Mouse (Mus musculus) neural tube, embryonic 15.5 days (tissue): ENCODE data around the gene Dab1. TPM values are rescaled to one million over a fixed set of nuclear protein-coding genes. Genes with fewer than 3 reads are reported as not detected.

ENCODE experiments used
- ATAC-seq: fragments of 200-750 bp; cut with Nextera tagmentation; 2 replicates; pipeline ENCODE4 v1.8.0; 2017; ENCODE audit warnings: mild to moderate bottlenecking, moderate TSS enrichment, moderate library complexity; ENCODE audit not compliant: low FRiP score
- H3K27ac ChIP-seq: fragments of 300-500 bp; sonication (generic); replicated peaks from 2 replicates; pipeline ENCODE4 v1.5.1; 2015; ENCODE audit warnings: mild to moderate bottlenecking, inconsistent platforms
- H3K27me3 ChIP-seq: fragments of 300-500 bp; sonication (generic); replicated peaks from 2 replicates; pipeline ENCODE4 v1.6.1; 2015; ENCODE audit warnings: inconsistent platforms
- H3K36me3 ChIP-seq: fragments of 300-500 bp; sonication (generic); 2 replicates; pipeline ENCODE4 v1.6.1; 2015; ENCODE audit warnings: inconsistent platforms
- H3K4me1 ChIP-seq: fragments of 300-500 bp; sonication (generic); 2 replicates; pipeline ENCODE4 v1.6.1; 2015; ENCODE audit warnings: inconsistent platforms
- H3K4me2 ChIP-seq: fragments of 300-500 bp; sonication (generic); 2 replicates; pipeline ENCODE4 v1.6.1; 2015; ENCODE audit warnings: inconsistent platforms, mild to moderate bottlenecking, moderate library complexity
- H3K4me3 ChIP-seq: fragments of 300-500 bp; sonication (generic); replicated peaks from 2 replicates; pipeline ENCODE4 v1.5.1; 2015; ENCODE audit warnings: mild to moderate bottlenecking, inconsistent platforms
- H3K9ac ChIP-seq: fragments of 300-500 bp; sonication (generic); replicated peaks from 2 replicates; pipeline ENCODE4 v1.6.1; 2015; ENCODE audit warnings: mild to moderate bottlenecking, inconsistent platforms
- H3K9me3 ChIP-seq: fragments of 300-500 bp; sonication (generic); replicated peaks from 2 replicates; pipeline ENCODE4 v1.6.1; 2016; ENCODE audit warnings: inconsistent platforms
- WGBS: fragments of 180-500 bp; shearing (Covaris S2); methylation state at CpG from one replicate; pipeline ENCODE4 v1.1.7; 2015; ENCODE audit warnings: mixed read lengths; 5-methylcytosine and 5-hydroxymethylcytosine counted together
- polyA plus RNA-seq: library from polyadenylated mRNA; unstranded; fragments of >200 nt; fragmentation: Nextera tagmentation; extraction: Ambion mirVana; gene quantifications from 2 replicates; pipeline ENCODE4 v1.2.1, GENCODE M21; 2015

The Dab1 gene
- polyA plus RNA-seq, 1 experiment from 2014 or later: 57.9 TPM

DNA sequence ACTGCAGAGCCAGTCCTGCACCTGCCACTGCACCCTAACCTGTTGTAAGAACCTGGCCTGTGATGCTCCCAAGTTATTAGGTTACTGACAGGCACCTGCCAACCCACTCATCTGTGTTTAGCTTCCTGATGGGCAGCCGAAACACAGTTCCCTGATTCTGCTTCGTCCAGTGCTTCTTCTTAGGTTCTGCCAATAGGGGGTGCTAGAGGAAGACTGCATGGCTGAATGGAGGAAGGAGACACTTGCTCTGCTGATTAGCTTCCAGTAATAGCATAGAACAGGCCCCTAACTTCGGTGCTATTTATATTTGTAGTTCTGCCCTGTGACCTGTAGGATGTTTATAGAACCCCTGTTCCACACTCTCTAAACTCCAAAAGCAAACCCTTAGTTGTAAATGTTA, 83.0 kb downstream of the Dab1 start:
- 71% methylated on average over 3 of the region's 3 CpGs for WGBS
- no peak overlapping the region for H3K4me2 ChIP-seq
- no peak overlapping the region for H3K9ac ChIP-seq
- H3K9me3 ChIP-seq: no peaks in the 10 kb centered on the region
- peaks cover 16% of the 10 kb centered on the region for H3K4me1 ChIP-seq
- H3K4me3 ChIP-seq: no peak overlapping the region
- no peaks in the 10 kb centered on the region for H3K36me3 ChIP-seq
- no peaks in the 10 kb centered on the region for H3K27me3 ChIP-seq
- no peak overlapping the region for H3K27ac ChIP-seq
- no peak for ATAC-seq

DNA sequence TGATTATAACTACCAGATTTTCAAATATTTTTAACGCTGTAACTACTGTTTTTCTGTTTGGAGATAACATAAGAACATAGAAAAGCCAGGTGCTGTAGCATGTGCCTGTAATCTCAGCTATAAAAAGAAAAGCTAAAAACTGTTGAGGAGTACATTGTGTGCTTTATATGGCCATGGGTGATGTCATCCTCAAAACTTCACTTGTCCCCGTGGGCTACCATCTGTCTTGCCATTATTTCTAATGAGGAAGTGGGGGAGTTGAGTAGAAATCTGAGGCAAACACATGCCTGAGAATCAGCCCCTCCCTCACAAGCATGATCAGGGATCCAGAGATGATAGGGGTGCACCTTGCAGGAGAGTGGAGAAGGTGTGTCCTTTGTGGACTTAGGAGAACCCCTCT, 85.3 kb downstream of the Dab1 start:
- Histone ChIP-seq H3K27ac (no peak overlapping the region), H3K27me3 (no peaks in the 10 kb centered on the region), H3K9ac (no peak overlapping the region), H3K4me1 (peaks cover 11% of the 10 kb centered on the region), H3K4me3 (no peak overlapping the region), H3K36me3 (no peaks in the 10 kb centered on the region), H3K9me3 (no peaks in the 10 kb centered on the region), H3K4me2 (no peak overlapping the region)
- ATAC-seq: no peak
- WGBS: 78% methylated on average over 2 of the region's 2 CpGs

DNA sequence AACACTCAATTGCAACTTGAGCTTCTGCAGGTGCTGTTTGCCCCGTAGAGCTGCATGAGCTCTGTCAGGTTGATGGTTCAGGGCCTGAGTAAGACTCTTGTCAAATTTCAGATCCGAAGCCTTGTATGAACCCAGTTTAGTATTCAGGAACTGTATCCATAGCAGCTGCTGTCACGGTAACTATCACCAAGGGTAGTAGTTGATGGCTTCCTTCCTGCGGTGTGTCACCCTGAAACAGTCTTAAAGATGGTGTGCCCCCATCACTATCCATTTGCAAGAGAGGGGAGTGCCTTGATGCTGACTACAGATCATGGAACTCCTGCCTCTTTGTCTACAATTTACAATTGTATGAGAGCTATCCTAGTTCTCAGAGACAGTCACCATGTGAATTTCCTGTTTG, 87.3 kb downstream of the Dab1 start:
- WGBS: 76% methylated on average over 4 of the region's 4 CpGs
- no peak overlapping the region for H3K4me2 ChIP-seq
- ATAC-seq: no peak

DNA sequence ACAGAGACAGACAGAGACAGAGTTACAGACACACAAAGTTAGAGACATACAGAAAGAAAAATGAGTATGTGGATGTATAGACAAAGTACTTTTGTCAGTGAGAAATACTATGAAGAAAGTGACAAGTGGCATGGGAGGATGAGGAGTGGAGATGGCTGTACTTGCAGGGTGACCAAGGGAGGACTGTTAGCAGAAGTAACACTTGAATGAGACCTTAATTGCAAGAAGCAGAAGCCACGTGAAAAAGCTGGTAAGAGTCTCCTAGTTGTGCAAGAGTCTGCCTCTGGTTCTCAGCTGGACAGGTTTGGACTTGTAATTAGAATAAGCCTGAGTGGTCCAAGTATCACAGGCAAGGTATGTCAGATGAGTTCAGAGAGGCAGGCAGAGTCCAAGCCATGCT, 88.0 kb downstream of the Dab1 start:
- no peak for ATAC-seq
- no peak overlapping the region for H3K4me3 ChIP-seq
- H3K36me3 ChIP-seq: no peaks in the 10 kb centered on the region
- H3K4me2 ChIP-seq: no peak overlapping the region
- H3K27ac ChIP-seq: no peak overlapping the region
- H3K4me1 ChIP-seq: peaks cover 7% of the 10 kb centered on the region
- H3K9ac ChIP-seq: no peak overlapping the region
- no peaks in the 10 kb centered on the region for H3K27me3 ChIP-seq
- no peaks in the 10 kb centered on the region for H3K9me3 ChIP-seq
- 64% methylated on average over 1 of the region's 1 CpGs for WGBS

More for the DNA sequence above, 87.3 kb downstream of the Dab1 start:
- Histone ChIP-seq H3K27ac (no peak overlapping the region), H3K4me1 (peaks cover 1% of the 10 kb centered on the region; the same call in 1 of the 2 replicates), H3K4me3 (no peak overlapping the region), H3K27me3 (no peaks in the 10 kb centered on the region), H3K9me3 (no peaks in the 10 kb centered on the region), H3K36me3 (no peaks in the 10 kb centered on the region), H3K9ac (no peak overlapping the region)

DNA sequence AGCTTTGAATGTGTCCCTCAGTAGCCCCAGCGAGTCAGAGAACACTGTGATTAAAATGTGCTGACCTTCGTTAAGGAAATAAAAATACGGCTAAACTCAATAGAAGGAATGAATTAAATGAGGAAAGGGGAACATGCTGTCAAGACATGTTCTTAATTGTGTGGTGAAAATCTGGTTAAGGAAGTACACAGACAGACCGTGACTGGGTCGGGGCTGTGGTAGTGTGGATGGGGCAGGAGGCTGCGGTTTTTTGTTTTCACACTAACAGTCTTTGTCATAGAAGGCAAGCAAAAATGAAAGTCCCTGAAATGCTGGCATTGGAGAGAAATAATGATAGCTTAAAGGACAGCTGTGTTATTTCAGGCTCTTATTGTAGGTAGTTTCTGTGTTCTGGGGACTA, 92.2 kb downstream of the Dab1 start:
- WGBS: 72% methylated on average over 6 of the region's 6 CpGs
- Histone ChIP-seq H3K4me1 (peaks cover 7% of the 10 kb centered on the region), H3K4me3 (no peak overlapping the region), H3K9ac (no peak overlapping the region), H3K27ac (no peak overlapping the region), H3K36me3 (no peaks in the 10 kb centered on the region), H3K4me2 (no peak overlapping the region), H3K9me3 (no peaks in the 10 kb centered on the region), H3K27me3 (no peaks in the 10 kb centered on the region)
- ATAC-seq: no peak

DNA sequence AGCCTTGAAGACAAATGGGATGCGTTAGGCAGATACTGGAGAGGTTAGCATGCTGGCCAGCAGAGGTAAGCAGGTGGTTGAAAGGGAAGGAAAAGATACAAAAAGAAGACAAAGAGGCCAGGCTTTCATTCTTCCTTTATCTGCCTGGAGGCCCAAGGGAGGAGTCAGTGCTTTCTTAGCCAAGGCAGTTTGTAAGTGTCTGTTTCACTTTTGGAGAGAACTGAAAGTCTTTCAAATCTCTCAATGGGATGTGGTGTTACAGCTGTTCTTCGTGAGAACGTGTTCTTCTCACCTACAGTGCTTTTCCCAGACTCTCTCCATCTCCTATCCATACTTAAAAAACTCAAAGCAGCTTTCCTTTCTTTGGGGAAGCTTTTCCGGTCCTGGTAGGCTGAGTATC, 94.8 kb downstream of the Dab1 start:
- no peak for ATAC-seq
- Histone ChIP-seq H3K4me2 (no peak overlapping the region), H3K4me3 (no peak overlapping the region), H3K9ac (no peak overlapping the region), H3K27me3 (no peaks in the 10 kb centered on the region), H3K4me1 (peaks cover 7% of the 10 kb centered on the region), H3K27ac (no peak overlapping the region), H3K36me3 (no peaks in the 10 kb centered on the region), H3K9me3 (no peaks in the 10 kb centered on the region)
- 92% methylated on average over 4 of the region's 4 CpGs for WGBS

DNA sequence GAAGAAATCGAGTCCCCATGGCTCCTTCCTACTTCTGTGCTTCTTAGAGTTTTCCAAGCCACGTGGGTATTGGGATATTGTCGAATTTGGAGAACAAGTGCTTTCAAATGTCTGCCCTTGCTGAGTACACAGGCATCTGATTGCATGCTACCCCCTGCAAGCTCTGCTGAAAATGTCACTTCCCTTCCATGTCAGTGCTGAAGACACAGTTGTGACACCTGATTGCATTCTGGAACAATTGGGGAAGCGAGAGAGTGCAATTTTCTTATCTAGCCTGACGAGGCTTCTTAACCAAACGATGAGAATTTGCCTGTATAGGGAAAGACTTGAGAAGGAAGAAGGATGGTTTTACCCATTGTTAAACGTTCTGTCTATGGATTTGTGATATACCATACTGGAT, 95.8 kb downstream of the Dab1 start:
- Histone ChIP-seq H3K9ac (no peak overlapping the region), H3K4me2 (no peak overlapping the region), H3K4me1 (peaks cover 7% of the 10 kb centered on the region), H3K4me3 (no peak overlapping the region), H3K27ac (no peak overlapping the region), H3K36me3 (no peaks in the 10 kb centered on the region), H3K27me3 (no peaks in the 10 kb centered on the region), H3K9me3 (no peaks in the 10 kb centered on the region)
- 84% methylated on average over 7 of the region's 7 CpGs for WGBS
- ATAC-seq: no peak

DNA sequence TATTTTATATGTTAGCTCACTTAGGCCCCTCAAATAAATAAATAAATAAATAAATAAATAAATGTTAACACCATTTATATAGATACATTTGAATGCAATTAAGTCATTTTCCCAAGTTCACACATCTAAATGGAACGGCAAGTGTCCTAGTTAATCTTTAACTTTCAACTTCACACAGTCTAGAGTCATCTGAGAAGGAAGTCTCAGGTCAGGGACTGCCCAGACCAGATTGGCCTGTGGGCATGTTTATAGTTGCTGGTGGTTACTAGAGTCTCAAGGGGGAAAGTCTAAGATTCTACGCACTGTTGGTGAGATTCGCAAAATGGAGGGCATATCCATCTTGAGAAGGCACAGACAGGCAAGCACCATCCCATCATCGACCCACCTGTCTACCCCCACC, 96.4 kb downstream of the Dab1 start:
- Histone ChIP-seq H3K36me3 (no peaks in the 10 kb centered on the region), H3K9me3 (no peaks in the 10 kb centered on the region), H3K4me1 (peaks cover 7% of the 10 kb centered on the region), H3K27me3 (no peaks in the 10 kb centered on the region), H3K4me3 (no peak overlapping the region), H3K27ac (no peak overlapping the region), H3K9ac (no peak overlapping the region), H3K4me2 (no peak overlapping the region)
- 90% methylated on average over 4 of the region's 4 CpGs for WGBS
- no peak for ATAC-seq

DNA sequence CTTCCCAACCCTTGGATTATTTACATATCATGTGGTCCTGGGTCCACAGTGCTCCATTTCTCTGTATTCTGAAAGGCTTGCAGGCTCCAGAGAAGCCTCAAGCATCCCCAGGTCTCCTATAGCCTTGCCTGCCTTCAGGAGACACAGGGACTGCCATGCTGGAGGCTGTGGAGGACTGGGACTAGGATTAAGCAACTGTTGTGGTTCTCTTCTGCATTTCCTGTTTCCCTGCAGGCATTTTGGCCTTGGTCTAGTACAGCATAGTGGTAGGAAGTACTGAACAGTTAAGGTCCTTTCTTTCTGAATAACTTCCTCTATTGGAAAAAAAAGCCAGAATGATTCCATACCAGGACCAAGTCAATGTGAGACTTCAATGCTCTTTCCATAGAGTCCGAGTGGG, 103.6 kb downstream of the Dab1 start:
- no peaks in the 10 kb centered on the region; the same call in 1 of the 2 replicates for H3K4me1 ChIP-seq
- no peak overlapping the region for H3K4me2 ChIP-seq
- H3K9ac ChIP-seq: no peak overlapping the region
- no peak overlapping the region for H3K27ac ChIP-seq
- H3K4me3 ChIP-seq: no peak overlapping the region
- H3K9me3 ChIP-seq: no peaks in the 10 kb centered on the region
- H3K36me3 ChIP-seq: no peaks in the 10 kb centered on the region
- H3K27me3 ChIP-seq: no peaks in the 10 kb centered on the region
- 93% methylated on average over 1 of the region's 1 CpGs for WGBS
- no peak for ATAC-seq

DNA sequence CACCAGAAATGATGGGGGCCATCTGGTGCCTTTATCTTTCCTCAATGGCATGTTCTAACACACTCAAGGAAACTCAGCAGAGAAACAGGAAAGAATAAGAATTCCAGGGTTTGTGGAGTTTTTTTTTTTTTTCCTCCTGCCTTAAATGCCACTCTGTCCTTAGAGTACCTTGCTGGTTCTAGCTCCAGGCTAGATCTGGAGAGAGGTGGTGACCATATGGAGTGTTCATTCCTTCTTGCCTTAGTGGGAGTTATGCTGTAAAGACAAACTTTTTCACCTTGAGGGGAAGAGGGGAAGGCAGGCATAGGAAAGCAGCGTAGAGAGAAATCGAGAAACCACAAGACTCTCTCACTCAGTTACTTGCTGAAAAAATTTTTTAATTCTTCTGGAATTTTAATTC, 107.3 kb downstream of the Dab1 start:
- Histone ChIP-seq H3K4me2 (no peak overlapping the region), H3K27ac (no peak overlapping the region), H3K4me1 (no peaks in the 10 kb centered on the region), H3K9ac (no peak overlapping the region), H3K36me3 (no peaks in the 10 kb centered on the region), H3K27me3 (no peaks in the 10 kb centered on the region), H3K4me3 (no peak overlapping the region), H3K9me3 (no peaks in the 10 kb centered on the region)
- WGBS: 97% methylated on average over 2 of the region's 2 CpGs
- no peak for ATAC-seq

DNA sequence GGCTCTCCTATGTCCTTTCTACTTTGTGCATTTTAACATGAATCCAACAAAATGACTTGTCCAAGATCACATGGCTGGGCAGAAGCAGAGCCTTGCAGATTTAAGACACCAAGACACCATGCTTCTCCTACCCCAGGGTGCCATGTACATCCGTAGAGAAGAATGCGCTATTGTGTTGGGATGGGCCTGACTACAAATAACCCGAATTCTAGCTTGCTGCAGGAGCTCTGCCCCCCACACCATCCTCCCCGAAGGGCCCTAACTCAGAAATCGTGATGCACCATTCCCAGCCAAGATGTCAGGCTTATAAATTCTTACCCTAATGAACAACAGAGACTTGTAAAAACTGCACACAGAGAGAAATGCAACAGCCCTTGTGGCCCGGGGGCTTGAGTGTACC, 118.0 kb downstream of the Dab1 start:
- Histone ChIP-seq H3K4me3 (no peak overlapping the region), H3K9ac (no peak overlapping the region), H3K9me3 (no peaks in the 10 kb centered on the region), H3K27me3 (no peaks in the 10 kb centered on the region), H3K4me2 (no peak overlapping the region), H3K27ac (no peak overlapping the region), H3K36me3 (no peaks in the 10 kb centered on the region), H3K4me1 (peaks cover 5% of the 10 kb centered on the region; the same call in 1 of the 2 replicates)
- 40% methylated on average over 6 of the region's 6 CpGs for WGBS
- ATAC-seq: no peak

DNA sequence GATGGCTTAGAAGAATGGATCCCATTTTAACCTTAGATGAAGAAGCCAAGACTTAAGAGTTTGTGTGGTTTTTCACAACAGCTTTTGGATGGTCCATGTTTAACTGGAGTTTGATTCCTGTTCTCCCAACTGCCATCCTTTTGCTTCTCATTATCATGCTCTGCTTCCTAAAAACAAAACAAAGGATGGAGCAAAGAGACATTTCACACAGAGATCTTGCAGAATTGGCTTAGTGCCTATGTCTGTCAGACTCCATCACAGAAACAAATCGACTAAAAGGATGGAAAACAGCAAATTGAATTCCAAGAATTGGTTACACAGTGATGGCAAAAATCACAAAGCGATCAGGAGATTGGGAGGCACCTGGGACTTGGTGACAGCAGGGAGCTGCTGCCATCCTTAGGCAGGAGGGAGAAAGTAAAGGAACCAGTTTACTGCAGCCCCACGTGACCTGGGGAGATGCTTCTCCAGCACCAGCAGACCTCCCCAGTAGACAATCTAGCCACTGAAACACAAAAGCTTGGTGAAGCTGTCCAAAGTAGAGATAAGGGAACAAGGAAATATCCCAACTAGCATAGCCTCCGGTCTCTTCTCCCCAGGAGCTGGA, 132.2 kb downstream of the Dab1 start:
- no peak for ATAC-seq

DNA sequence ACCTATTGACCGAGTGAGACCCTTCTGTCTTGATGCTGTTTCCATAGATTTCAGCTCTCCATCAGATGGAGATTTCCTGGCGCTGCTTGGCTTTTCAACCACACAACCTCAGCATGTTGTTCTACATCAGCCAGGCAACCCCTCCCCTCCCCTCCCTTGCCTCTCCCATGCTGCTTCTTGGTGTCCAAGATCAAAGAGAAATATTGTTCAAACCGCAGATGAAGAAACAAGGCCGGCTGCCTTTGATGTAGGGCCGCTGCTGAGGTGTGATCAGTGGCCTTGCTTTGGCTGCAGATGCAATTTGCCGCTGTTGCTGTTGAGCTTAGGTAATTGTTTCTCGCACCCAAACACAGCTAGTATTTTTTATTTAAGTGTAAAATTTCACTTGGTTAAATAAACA, 135.4 kb downstream of the Dab1 start:
- Histone ChIP-seq H3K36me3 (no peaks in the 10 kb centered on the region), H3K27me3 (no peaks in the 10 kb centered on the region), H3K9ac (no peak overlapping the region), H3K4me2 (no peak overlapping the region), H3K4me1 (peaks cover 3% of the 10 kb centered on the region; the same call in 1 of the 2 replicates), H3K27ac (no peak overlapping the region), H3K9me3 (no peaks in the 10 kb centered on the region), H3K4me3 (no peak overlapping the region)
- no peak for ATAC-seq
- WGBS: 64% methylated on average over 7 of the region's 7 CpGs

More for the DNA sequence above, 132.2 kb downstream of the Dab1 start:
- no peaks in the 10 kb centered on the region for H3K36me3 ChIP-seq
- no peak overlapping the region for H3K4me3 ChIP-seq
- H3K27ac ChIP-seq: no peak overlapping the region
- WGBS: 62% methylated on average over 4 of the region's 4 CpGs
- no peaks in the 10 kb centered on the region for H3K27me3 ChIP-seq
- no peak overlapping the region for H3K4me2 ChIP-seq
- H3K9me3 ChIP-seq: no peaks in the 10 kb centered on the region
- H3K9ac ChIP-seq: no peak overlapping the region
- H3K4me1 ChIP-seq: no peaks in the 10 kb centered on the region
